Mouse (Mus musculus) liver, adult 2 months (tissue): ENCODE measurements at regions not wholly inside any gene's neighbourhood (a gene's known extent, or its start where the extent isn't known, plus 50 kb on each side); places are given as distances from the start of the nearest gene placed in this dataset.

Experiments used
- CTCF ChIP-seq: fragments of 200-500 bp; IDR thresholded peaks from 2 replicates; pipeline ENCODE4 v1.5.1; 2011; ENCODE audit warnings: low read depth, low read length, control low read depth
- POLR2A ChIP-seq: fragments of 200-500 bp; IDR thresholded peaks from 2 replicates; pipeline ENCODE4 v1.6.1; 2011; ENCODE audit warnings: low read length, control low read depth; ENCODE audit not compliant: insufficient read depth; ENCODE audit errors: extremely low read depth

DNA sequence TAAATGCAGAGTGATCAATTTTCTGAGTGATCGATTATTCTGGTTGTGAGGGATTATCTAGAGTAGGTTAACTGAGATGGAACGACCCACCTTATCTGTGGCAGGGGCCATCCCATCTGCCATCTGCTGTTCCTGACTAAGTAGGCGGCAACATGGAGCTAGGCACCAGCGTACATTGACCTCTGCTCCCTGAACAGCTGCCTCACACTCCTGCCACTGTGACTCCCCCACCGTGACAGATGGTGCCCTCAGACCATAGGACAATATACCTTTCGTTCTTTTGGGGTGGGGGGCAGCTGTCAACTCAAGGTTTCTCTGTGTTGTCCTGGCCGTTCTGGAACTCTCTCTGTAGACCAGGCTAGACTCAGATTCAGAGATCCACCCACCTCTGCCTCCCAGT lies 262.7 kb downstream of the Prex1 start:
- TF ChIP-seq CTCF (no peak), POLR2A (no peak)
